Mouse (Mus musculus): ENCODE data around the gene Ehmt2. TPM values are rescaled to one million over a fixed set of nuclear protein-coding genes. Genes with fewer than 3 reads are reported as not detected.
A peak's percentile ranks its signal among the peaks of the same experiment; 100 is the strongest.
"Not testable (repeated sequence)": the region's sequence is repeated elsewhere in the genome, so short reads cannot be mapped to it uniquely, and the experiment has no call there.

The Ehmt2 gene
- polyA plus RNA-seq, 1 experiment from 2014 or later: 82.1 TPM

- peak overlapping the region; percentile 97 for H3K27ac ChIP-seq
- no peaks in the 10 kb centered on the region for H3K27me3 ChIP-seq (ENCODE audit: control insufficient read depth, insufficient read depth, low read length)
- H3K4me1 ChIP-seq (replicated peaks; ENCODE audit: control insufficient read depth, insufficient read depth, low read length): peaks cover 38% of the 10 kb centered on the region
- peaks cover 26% of the 10 kb centered on the region for H3K36me3 ChIP-seq (replicated peaks; ENCODE audit: control insufficient read depth, insufficient read depth)
- 18% methylated on average over 10 of the region's 10 CpGs for WGBS
- DNase-seq (ENCODE audit: low spot score) (peak; percentile 36), ATAC-seq (ENCODE audit: low FRiP score) (no peak)
- peak overlapping the region; percentile 93 for H3K4me2 ChIP-seq (replicated peaks)
- peak overlapping the region; percentile 98 for H3K9ac ChIP-seq
- H3K9me3 ChIP-seq (ENCODE audit: control insufficient read depth, low read length): no peaks in the 10 kb centered on the region
- H3K4me3 ChIP-seq (replicated peaks; ENCODE audit: low read length): peak overlapping the region; percentile 93
These were observed 703 bp upstream of the Ehmt2 start for GRCm38 (mm10) chr17:34897373-34898159.

- no peak for ATAC-seq (ENCODE audit: low FRiP score)
- WGBS: 0% methylated on average over 13 of the region's 47 CpGs
- H3K4me1 ChIP-seq (replicated peaks; ENCODE audit: control insufficient read depth, insufficient read depth, low read length): peaks cover 38% of the 10 kb centered on the region
These were observed 410 bp downstream of the Ehmt2 start for GRCm38 (mm10) chr17:34898706-34899052.

GRCm38 (mm10) chr17:34899053-34899889 is 1.0 kb downstream of the Ehmt2 start:
- peak overlapping the region; percentile 97 for H3K27ac ChIP-seq
- H3K4me1 ChIP-seq (replicated peaks; ENCODE audit: control insufficient read depth, insufficient read depth, low read length): peaks cover 38% of the 10 kb centered on the region
- ATAC-seq (ENCODE audit: low FRiP score): peak; percentile 6; the same call in 1 of the 2 replicates
- peak overlapping the region; percentile 93 for H3K4me3 ChIP-seq (replicated peaks; ENCODE audit: low read length)
- WGBS: under 1% methylated on average over 35 of the region's 45 CpGs
- no peak for DNase-seq (ENCODE audit: low spot score)
- H3K9ac ChIP-seq: peak overlapping the region; percentile 98
- H3K36me3 ChIP-seq (replicated peaks; ENCODE audit: control insufficient read depth, insufficient read depth): peaks cover 43% of the 10 kb centered on the region
- H3K9me3 ChIP-seq (ENCODE audit: control insufficient read depth, low read length): no peaks in the 10 kb centered on the region
- H3K4me2 ChIP-seq (replicated peaks): peak overlapping the region; percentile 93
- no peaks in the 10 kb centered on the region for H3K27me3 ChIP-seq (ENCODE audit: control insufficient read depth, insufficient read depth, low read length)

More at GRCm38 (mm10) chr17:34898706-34899052, 410 bp downstream of the Ehmt2 start:
- peaks cover 37% of the 10 kb centered on the region for H3K36me3 ChIP-seq (replicated peaks; ENCODE audit: control insufficient read depth, insufficient read depth)
- peak overlapping the region; percentile 93 for H3K4me3 ChIP-seq (replicated peaks; ENCODE audit: low read length)
- H3K4me2 ChIP-seq (replicated peaks): peak overlapping the region; percentile 93
- no peaks in the 10 kb centered on the region for H3K27me3 ChIP-seq (ENCODE audit: control insufficient read depth, insufficient read depth, low read length)
- DNase-seq (ENCODE audit: low spot score): peak; percentile 40
- peak overlapping the region; percentile 98 for H3K9ac ChIP-seq
- H3K27ac ChIP-seq: peak overlapping the region; percentile 97
- no peaks in the 10 kb centered on the region for H3K9me3 ChIP-seq (ENCODE audit: control insufficient read depth, low read length)

GRCm38 (mm10) chr17:34899890-34900243 is 1.6 kb downstream of the Ehmt2 start:
- peaks cover 49% of the 10 kb centered on the region for H3K36me3 ChIP-seq (replicated peaks; ENCODE audit: control insufficient read depth, insufficient read depth)
- no peaks in the 10 kb centered on the region for H3K9me3 ChIP-seq (ENCODE audit: control insufficient read depth, low read length)
- H3K27me3 ChIP-seq (ENCODE audit: control insufficient read depth, insufficient read depth, low read length): no peaks in the 10 kb centered on the region
- ATAC-seq (ENCODE audit: low FRiP score) (no peak), DNase-seq (ENCODE audit: low spot score) (no peak)
- peak overlapping the region; percentile 97; the same call in 1 of the 2 replicates for H3K27ac ChIP-seq
- 1% methylated on average over 5 of the region's 5 CpGs for WGBS
- peak overlapping the region; percentile 93 for H3K4me2 ChIP-seq (replicated peaks)
- peaks cover 38% of the 10 kb centered on the region for H3K4me1 ChIP-seq (replicated peaks; ENCODE audit: control insufficient read depth, insufficient read depth, low read length)
- peak overlapping the region; percentile 93 for H3K4me3 ChIP-seq (replicated peaks; ENCODE audit: low read length)
- H3K9ac ChIP-seq: peak overlapping the region; percentile 98

GRCm38 (mm10) chr17:34900826-34901225 is 2.6 kb downstream of the Ehmt2 start:
- H3K27ac ChIP-seq; H3K27me3 ChIP-seq (ENCODE audit: control insufficient read depth, insufficient read depth, low read length); ATAC-seq (ENCODE audit: low FRiP score); H3K4me3 ChIP-seq (replicated peaks; ENCODE audit: low read length); DNase-seq (ENCODE audit: low spot score); H3K9ac ChIP-seq; H3K9me3 ChIP-seq (ENCODE audit: control insufficient read depth, low read length): not testable (repeated sequence)
- Histone ChIP-seq H3K4me2 (replicated peaks) (peak overlapping the region; percentile 93; the same call in 1 of the 2 replicates), H3K36me3 (replicated peaks; ENCODE audit: control insufficient read depth, insufficient read depth) (peaks cover 58% of the 10 kb centered on the region), H3K4me1 (replicated peaks; ENCODE audit: control insufficient read depth, insufficient read depth, low read length) (peaks cover 30% of the 10 kb centered on the region)

GRCm38 (mm10) chr17:34901948-34902347 is 3.7 kb downstream of the Ehmt2 start:
- H3K4me1 ChIP-seq (replicated peaks; ENCODE audit: control insufficient read depth, insufficient read depth, low read length): peaks cover 19% of the 10 kb centered on the region
- not testable (repeated sequence) for ATAC-seq (ENCODE audit: low FRiP score); DNase-seq (ENCODE audit: low spot score); H3K27ac ChIP-seq; H3K27me3 ChIP-seq (ENCODE audit: control insufficient read depth, insufficient read depth, low read length); H3K4me2 ChIP-seq (replicated peaks); H3K9ac ChIP-seq; H3K9me3 ChIP-seq (ENCODE audit: control insufficient read depth, low read length); H3K4me3 ChIP-seq (replicated peaks; ENCODE audit: low read length)
- H3K36me3 ChIP-seq (replicated peaks; ENCODE audit: control insufficient read depth, insufficient read depth): peaks cover 61% of the 10 kb centered on the region
- WGBS: 95% methylated on average over 8 of the region's 10 CpGs

- H3K4me1 ChIP-seq (replicated peaks; ENCODE audit: control insufficient read depth, insufficient read depth, low read length): peaks cover 10% of the 10 kb centered on the region; the same call in 1 of the 2 replicates
- ATAC-seq (ENCODE audit: low FRiP score): no peak
- no peak overlapping the region for H3K4me3 ChIP-seq (replicated peaks; ENCODE audit: low read length)
- no peaks in the 10 kb centered on the region for H3K27me3 ChIP-seq (ENCODE audit: control insufficient read depth, insufficient read depth, low read length)
- H3K9ac ChIP-seq: no peak overlapping the region
- no peak overlapping the region for H3K27ac ChIP-seq
- H3K9me3 ChIP-seq (ENCODE audit: control insufficient read depth, low read length): no peaks in the 10 kb centered on the region
- WGBS: 91% methylated on average over 9 of the region's 9 CpGs
- DNase-seq (ENCODE audit: low spot score): no peak
- no peak overlapping the region for H3K4me2 ChIP-seq (replicated peaks)
- H3K36me3 ChIP-seq (replicated peaks; ENCODE audit: control insufficient read depth, insufficient read depth): peaks cover 71% of the 10 kb centered on the region
These were observed 4.6 kb downstream of the Ehmt2 start for GRCm38 (mm10) chr17:34902895-34903294.

- WGBS: 94% methylated on average over 10 of the region's 10 CpGs
- no peak for DNase-seq (ENCODE audit: low spot score)
- no peaks in the 10 kb centered on the region for H3K4me1 ChIP-seq (replicated peaks; ENCODE audit: control insufficient read depth, insufficient read depth, low read length)
- ATAC-seq (ENCODE audit: low FRiP score): no peak
- no peak overlapping the region for H3K9ac ChIP-seq
- H3K27me3 ChIP-seq (ENCODE audit: control insufficient read depth, insufficient read depth, low read length): no peaks in the 10 kb centered on the region
- peaks cover 81% of the 10 kb centered on the region for H3K36me3 ChIP-seq (replicated peaks; ENCODE audit: control insufficient read depth, insufficient read depth)
- no peak overlapping the region for H3K4me2 ChIP-seq (replicated peaks)
- no peak overlapping the region for H3K4me3 ChIP-seq (replicated peaks; ENCODE audit: low read length)
- H3K27ac ChIP-seq: no peak overlapping the region
- no peaks in the 10 kb centered on the region for H3K9me3 ChIP-seq (ENCODE audit: control insufficient read depth, low read length)
These were observed 12.7 kb downstream of the Ehmt2 start for GRCm38 (mm10) chr17:34910982-34911381.

GRCm38 (mm10) chr17:34911945-34912351 is 13.7 kb downstream of the Ehmt2 start:
- H3K36me3 ChIP-seq (replicated peaks; ENCODE audit: control insufficient read depth, insufficient read depth): peaks cover 71% of the 10 kb centered on the region
- no peak overlapping the region for H3K4me3 ChIP-seq (replicated peaks; ENCODE audit: low read length)
- ATAC-seq (ENCODE audit: low FRiP score) (peak; percentile 39; the same call in 1 of the 2 replicates), DNase-seq (ENCODE audit: low spot score) (peak; percentile 74)
- no peak overlapping the region for H3K9ac ChIP-seq
- H3K27me3 ChIP-seq (ENCODE audit: control insufficient read depth, insufficient read depth, low read length): no peaks in the 10 kb centered on the region
- no peak overlapping the region for H3K27ac ChIP-seq
- WGBS: 43% methylated on average over 5 of the region's 5 CpGs
- no peaks in the 10 kb centered on the region for H3K9me3 ChIP-seq (ENCODE audit: control insufficient read depth, low read length)
- no peak overlapping the region for H3K4me2 ChIP-seq (replicated peaks)
- H3K4me1 ChIP-seq (replicated peaks; ENCODE audit: control insufficient read depth, insufficient read depth, low read length): no peaks in the 10 kb centered on the region
